Mouse (Mus musculus): ENCODE results near the gene Elk4. TPM values are rescaled to one million over a fixed set of nuclear protein-coding genes. Genes with fewer than 3 reads are reported as not detected.

The Elk4 gene
- polyA plus RNA-seq, 1 experiment from 2014 or later: 15.2 TPM

Other genes starting within 250 kb of the Elk4 start
- gene Pm20d1, start 210.2 kb upstream of the Elk4 start, polyA plus RNA-seq (2015; fragmentation: Nextera tagmentation; extraction: Ambion mirVana): 3.8 and 5.6 TPM in 2 replicates
- 10.5 and 10.7 TPM in 2 replicates for gene Slc41a1, start 180.1 kb upstream of the Elk4 start, polyA plus RNA-seq (2015; fragmentation: Nextera tagmentation; extraction: Ambion mirVana)
- gene Rab29, start 140.4 kb upstream of the Elk4 start, polyA plus RNA-seq (2015; fragmentation: Nextera tagmentation; extraction: Ambion mirVana): 19.4 and 21.6 TPM in 2 replicates
- 60.7 and 69.7 TPM in 2 replicates for gene Nucks1, start 97.1 kb upstream of the Elk4 start, polyA plus RNA-seq (2015; fragmentation: Nextera tagmentation; extraction: Ambion mirVana)
- 2.8 and 3.6 TPM in 2 replicates for gene Slc45a3, start 44.6 kb upstream of the Elk4 start, polyA plus RNA-seq (2015; fragmentation: Nextera tagmentation; extraction: Ambion mirVana)
- 8.7 and 10.3 TPM in 2 replicates for gene Mfsd4a, start 60.5 kb downstream of the Elk4 start, polyA plus RNA-seq (2015; fragmentation: Nextera tagmentation; extraction: Ambion mirVana)
- 10.5 and 13.4 TPM in 2 replicates for gene Cdk18, start 132.1 kb downstream of the Elk4 start, polyA plus RNA-seq (2015; fragmentation: Nextera tagmentation; extraction: Ambion mirVana)
- 0.43 and 0.58 TPM in 2 replicates for gene Lemd1, start 183.8 kb downstream of the Elk4 start, polyA plus RNA-seq (2015; fragmentation: Nextera tagmentation; extraction: Ambion mirVana)
- gene AC124108.1, start 183.8 kb downstream of the Elk4 start, polyA plus RNA-seq (2015; fragmentation: Nextera tagmentation; extraction: Ambion mirVana): 0.03 and 0.08 TPM in 2 replicates
- not detected in 2 replicates for gene Gm10188, start 222.2 kb downstream of the Elk4 start, polyA plus RNA-seq (2015; fragmentation: Nextera tagmentation; extraction: Ambion mirVana)

Data from intestine, embryonic 15.5 days (tissue).